Mouse (Mus musculus) retina, adult 2 months (tissue): ENCODE data around the gene Emilin1.

Source experiments
- DNase-seq: peaks from one replicate; pipeline ENCODE4 v3.0.0-alpha.2; 2012; ENCODE audit warnings: low read depth, low spot score

Emilin1 gene

DNA sequence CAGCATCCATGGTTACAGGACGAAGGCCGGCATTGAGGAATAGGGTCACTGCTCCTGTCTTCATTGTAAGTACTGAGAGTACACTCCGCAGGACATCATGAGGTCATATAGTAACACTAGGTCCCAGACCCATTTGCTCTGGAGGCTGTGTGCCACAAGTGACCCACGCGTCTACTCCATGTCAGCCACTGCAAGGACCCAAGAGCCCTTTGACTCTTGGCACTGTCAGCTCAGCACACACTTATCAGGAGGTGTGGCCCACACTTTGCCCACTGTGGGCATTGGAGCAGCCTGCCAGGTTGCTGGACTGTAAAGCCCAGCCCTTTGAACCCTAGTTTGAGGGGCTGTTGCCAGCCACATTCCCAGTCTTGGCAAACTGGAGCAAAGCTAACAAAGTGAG lies 12.0 kb downstream of the Emilin1 start:
- DNase-seq, result no peak

DNA sequence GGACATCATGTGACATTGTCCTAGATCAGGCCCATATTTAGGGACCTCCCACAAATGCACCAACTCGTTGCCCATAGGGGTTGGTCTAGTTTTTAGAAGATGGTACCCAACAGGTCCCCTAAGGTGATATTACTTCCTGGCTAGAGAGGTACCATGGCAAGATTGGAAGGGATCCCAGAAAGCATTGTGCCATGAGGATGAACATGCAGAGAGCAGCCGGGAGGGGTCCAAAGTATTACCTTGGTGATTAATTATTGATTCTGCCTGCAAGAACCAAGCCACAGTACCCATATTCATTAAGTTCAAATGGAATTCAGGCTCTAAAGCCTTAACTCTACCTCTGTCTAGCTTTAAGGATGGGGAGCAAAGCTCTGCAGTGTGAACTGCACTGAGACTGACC lies 12.9 kb downstream of the Emilin1 start:
- DNase-seq, result no peak

DNA sequence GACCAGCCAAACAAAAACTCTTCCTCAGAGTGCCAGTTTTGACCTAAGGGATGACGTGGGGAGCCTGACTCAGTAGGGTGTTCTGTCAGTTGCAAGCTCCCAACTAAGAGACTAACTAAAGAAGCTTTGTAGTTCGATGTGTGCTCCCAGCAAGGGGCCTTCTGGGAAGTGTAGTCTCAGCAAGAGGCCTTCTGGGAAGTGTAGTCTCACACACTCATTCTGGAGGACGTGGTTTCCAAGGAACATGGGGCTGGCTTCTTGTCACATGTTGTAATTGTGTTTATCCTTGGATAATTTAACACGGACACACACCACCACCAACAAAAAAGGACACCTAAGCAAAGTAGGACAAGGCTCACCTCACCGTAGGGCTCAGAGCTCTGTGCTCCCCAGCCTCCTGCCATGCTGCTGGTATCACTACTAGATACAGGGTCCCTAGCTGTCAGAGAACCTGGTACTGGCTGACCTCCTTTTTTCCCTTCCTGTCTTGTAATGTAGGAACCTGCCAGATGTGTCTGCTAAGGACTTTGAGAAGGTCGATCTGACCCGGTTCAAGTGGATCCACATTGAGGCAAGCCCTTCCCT lies 14.8 kb downstream of the Emilin1 start:
- no peak for DNase-seq

DNA sequence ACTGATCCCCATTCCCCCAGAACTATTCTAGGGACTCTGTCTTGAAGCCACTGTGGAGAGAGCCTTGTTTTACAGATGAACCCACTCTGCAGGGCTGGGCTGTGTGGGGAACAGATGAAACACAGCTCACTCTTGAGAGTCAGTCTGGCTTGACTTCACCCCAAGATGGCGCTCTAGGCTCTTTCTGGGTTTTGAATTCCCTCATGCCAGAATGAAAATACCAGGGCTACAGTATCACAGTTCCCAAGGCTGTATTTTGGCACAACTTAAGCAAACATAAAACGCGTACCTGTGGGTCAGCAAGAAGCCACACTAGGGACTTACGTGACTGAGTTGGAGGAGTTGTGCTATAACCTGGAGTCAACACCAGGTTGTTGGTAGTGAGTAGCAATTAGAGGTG lies 16.9 kb downstream of the Emilin1 start:
- no peak for DNase-seq

DNA sequence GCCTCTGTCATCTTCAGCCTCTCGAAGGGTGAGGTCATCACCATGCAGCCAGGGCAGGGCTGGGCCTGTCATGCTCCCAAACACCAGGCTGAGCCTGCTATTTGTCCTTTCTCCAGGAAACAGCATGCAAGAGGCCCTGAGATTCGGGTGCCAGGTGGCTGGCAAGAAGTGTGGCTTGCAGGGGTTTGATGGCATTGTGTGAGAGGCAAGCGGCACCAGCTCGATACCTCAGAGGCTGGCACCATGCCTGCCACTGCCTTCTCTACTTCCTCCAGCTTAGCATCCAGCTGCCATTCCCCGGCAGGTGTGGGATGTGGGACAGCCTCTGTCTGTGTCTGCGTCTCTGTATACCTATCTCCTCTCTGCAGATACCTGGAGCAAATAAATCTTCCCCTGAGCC lies 17.6 kb downstream of the Emilin1 start:
- no peak for DNase-seq

DNA sequence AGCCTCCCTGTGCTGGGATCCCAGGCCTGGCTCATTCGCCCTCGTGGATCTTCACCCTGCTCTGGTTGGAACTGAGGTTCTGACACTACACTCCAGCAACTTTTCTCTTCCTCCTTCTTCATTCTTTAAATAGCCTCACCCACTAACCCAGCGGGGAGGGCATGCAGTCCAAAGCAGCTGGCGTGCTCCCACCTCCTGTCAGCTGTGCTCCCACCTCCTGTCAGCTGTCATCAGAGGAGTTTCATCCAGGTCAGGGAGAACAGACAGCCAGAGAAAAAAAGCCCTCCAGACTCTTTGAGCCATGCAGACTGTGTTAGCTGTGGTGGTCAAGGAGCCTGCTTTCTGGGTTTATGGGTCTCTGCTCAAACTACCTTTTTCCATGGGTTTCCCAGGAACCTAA lies 18.2 kb downstream of the Emilin1 start:
- DNase-seq, result no peak

DNA sequence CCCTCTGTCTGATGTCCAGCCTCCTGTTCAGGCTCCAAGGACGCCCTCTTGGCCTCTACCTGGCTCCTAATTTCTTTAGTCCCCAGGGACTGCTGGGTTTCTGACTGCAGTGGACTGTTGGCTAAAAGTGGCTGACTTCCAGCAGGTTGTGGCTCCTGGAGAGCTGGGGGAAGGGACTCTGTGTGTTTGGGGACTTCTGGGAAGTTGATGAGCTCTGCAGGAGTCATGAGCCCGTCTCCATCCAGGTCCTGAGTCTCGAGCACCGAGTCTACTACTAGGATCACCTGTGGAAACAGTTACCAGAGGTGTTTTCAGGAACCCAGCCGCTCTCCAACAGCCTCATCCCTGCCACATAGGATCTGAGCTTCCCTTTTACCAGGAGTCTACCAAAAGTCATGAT lies 20.5 kb downstream of the Emilin1 start:
- no peak for DNase-seq

DNA sequence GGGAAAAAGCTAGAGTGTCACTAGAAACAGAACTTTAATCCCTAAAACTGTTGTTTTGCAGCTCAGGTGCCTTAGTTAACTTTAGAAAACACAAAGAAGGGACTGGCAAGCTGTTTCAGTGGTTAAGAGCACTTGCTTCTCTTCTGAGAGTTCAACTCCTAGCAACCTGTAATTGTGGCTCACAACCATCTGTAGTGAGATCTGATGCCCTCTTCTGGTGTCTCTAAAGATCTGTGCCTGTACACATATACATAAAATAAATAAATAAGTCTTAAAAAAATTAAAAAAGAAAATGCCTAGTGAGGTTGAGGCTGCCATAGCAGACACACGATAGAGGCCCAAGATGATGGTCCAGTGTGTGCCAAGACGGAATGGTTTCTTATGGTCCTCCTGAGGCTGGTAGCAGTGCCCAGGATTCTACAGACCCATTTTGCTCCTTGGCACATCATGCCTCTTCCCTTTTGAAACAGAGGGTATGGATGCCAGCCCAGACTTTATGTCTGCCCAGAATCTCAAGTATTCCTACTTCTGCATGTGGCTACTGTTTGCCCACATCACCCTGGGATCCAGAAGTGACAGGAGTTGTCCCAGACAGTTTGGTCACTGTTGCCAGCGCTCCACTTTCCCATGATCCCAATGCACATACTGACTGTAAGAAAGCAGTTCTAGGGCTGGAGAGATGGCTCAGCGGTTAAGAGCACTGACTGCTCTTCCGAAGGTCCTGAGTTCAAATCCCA lies 21.7 kb downstream of the Emilin1 start:
- DNase-seq, result no peak

DNA sequence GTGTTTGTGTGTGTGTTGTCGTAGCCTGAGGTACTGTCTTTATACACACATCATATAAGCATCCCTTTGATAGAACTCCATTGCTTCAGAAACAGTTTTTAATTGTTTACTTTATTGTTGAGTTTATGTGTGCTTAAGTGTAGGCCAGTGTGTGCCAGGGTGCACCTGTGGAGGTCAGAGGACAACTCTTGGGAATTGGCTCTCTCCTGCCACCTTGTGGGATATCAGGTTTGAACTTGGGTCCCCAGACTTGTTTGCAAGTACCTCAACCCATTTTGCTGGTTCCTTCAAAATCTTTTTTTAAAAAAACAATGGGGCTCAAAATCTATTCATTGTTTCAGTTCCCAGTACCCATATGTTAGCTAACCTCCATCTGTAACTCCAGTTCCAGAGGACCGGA lies 29.8 kb downstream of the Emilin1 start:
- no peak for DNase-seq

DNA sequence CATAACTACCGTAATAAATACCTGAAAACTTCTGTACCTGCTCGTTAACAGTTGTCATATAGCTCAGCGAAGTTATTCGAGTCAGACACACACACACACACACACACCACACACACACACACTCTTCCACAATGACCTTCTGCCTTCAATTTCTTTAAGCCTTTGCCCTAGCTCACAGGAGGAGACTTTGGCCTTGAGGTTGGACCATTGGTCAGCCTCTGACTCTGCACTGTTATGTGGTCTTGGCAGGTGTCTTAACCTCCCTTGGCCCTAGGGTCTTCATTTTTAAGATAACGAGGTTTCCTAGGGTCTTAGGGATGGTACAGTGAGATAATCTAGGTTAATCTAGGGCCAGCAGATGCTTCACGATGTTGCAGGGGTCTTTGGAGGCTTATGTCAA lies 31.1 kb downstream of the Emilin1 start:
- DNase-seq, result no peak

DNA sequence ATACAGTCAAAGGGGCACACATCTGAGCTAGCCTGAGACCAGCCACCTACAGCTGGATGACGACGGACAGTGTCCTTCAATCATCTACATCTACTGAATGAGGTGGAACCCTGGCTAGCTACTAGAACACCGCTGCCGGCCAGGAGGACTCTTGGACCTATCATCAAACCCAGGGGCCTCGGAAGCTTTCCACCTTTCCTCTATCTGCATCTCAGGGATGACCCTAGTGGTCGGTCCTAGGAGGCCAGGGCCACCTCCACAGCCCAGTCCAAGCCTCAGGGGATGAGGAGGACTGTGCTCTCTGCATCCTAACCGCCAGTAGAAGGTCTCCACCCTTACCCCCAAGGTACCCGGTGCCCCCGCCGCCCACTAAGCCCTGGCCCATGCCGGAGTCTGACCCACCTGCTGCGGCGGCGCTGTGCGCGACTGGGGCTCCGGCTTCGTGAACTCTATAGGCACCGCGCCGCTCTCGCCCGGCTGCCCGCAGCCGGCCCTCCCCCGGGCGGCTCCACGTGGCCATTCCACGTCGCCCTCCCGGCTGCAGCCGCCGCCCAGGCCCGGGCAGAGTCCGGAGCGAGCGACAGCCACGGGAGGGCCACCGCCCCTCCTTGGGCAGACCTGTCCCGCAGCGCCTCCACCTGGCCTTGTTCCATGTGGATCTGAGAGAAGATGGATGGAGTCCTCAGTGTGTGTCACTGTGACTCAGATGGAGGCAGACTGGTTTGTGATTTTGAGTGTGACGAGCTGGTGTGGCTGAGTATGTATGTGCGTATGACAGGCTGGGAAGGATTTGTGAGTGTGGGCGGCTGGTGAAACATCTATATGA lies 32.0 kb downstream of the Emilin1 start, which contains the start of gene Cgref1:
Gene Cgref1 (minus strand): TSS at position 636 of the 826 bp plus-strand sequence.
- DNase-seq, result no peak

DNA sequence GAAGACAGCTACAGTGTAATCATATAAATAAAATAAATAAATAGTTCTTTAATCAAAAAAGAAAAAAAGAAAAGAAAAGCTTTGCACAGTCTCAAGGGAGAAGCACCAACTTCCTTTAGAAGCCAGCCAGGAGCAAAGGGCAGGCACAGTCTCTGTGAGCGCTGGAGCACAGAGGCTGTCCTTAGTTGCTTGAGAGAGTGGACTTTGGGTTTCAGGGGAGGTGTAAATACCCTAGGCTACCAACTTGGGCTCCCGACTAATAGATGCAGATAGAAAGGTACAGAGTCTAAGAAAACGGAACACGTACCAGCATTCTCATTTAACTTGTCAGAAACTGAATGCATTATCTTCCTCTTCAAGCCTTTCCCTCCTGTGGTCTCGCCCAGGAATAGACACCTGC lies 35.4 kb downstream of the Emilin1 start:
- no peak for DNase-seq

DNA sequence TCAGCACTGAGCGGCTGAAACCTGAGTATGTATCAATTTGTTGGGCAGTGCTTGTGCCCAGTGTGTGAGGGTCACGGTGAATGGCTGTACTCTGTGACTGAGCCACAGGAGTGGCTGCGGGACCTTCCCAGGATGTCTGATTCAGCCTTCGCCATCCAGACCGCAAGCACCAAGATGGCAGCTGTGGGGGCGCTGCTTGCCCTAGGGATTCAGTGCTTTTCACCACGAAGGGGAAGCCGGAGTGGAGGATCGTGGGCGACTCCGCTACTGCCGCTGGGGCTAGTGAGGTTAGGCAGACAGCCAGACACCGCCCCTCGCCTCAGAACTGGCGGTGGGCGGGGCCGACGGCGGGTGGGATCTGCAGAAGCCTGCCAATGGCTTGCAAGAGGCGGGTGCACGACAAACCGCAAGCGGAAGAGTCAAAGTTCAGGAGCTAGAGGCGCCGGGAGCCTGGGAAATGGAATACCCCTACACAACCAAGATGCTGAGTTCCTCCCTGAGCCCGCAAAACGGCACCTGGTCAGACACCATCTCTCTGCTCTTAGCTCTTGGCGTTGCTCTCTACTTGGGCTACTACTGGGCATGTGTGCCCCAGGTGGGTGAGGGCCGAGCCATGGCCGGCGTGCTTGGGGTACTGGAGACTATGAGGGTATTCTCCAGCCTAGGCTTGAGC lies 36.6 kb downstream of the Emilin1 start:
- no peak for DNase-seq

DNA sequence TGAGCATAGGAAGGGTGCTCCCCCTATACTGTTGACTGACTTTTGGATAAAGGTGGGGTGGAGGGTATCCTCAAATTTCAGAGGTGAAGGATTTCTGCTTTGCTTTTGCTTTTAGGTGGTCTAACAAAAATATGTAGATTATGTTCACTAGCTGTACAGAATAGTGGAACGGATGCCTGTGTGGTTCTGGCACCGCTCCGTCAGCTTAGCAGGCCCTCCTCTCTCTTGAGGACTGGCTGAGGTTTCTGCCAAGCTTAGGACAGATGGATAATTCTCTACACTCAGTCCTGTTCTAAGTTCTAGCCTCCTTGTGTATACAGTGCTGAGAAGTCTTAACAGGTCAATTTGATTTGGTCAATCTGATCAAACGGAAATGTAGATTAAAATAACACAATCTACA lies 37.2 kb downstream of the Emilin1 start:
- DNase-seq, result no peak

DNA sequence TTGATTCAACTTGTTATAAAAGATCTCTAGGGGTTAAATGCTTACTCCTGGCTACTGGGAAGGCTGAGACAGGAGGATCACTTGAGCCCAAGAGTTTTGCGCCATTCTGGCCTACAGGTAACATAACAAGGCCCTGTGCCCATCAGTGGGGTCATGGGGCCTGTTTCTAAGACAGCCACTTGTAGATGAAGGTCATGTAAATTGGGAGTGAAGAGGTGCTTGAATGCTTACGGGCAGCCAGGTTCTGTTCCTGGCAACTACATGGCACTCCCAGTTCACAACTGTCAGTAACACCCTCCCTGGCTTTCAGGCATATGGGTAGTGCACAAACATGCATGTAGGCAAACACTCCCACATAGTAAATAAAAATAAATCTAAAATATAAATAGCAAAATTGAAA lies 37.7 kb downstream of the Emilin1 start:
- DNase-seq, result no peak

DNA sequence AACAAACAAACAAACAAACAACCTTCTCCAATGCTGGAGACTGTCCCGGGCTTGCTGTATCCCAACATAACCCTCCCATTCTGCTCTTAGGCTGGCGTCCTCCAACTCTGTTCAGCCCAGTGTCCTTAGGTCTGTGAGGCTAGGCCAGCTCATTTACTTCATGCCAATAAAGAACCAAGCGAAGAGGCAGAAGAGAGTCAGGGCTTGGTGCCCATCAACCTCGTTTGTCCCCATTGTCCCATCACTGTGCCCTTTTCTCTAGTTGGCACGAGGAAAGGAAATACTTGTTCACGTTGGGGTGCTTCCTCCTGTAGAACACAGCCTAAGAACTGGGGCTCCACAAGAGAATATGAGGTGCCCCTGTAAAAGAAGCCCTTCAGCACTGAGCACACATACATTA lies 38.5 kb downstream of the Emilin1 start:
- no peak for DNase-seq

DNA sequence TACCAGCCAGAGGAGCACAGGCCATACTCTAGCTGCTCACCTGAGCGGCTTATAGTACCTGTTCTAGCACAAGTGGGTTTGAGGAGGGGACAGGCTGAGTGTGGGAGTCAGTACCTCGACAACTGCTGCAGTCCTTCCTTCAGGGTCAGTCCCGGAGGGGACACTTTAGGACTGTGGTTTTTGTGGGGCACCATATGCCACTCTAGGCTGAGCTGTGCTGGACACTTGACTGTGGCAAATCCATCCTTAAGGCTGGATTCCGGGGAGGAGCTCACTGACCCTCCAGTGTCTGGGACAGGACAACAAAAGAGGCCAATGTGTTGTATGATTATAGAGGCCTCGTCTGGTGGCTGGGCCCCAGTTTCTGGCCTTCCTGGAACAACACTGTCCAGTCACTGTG lies 39.3 kb downstream of the Emilin1 start:
- no peak for DNase-seq

DNA sequence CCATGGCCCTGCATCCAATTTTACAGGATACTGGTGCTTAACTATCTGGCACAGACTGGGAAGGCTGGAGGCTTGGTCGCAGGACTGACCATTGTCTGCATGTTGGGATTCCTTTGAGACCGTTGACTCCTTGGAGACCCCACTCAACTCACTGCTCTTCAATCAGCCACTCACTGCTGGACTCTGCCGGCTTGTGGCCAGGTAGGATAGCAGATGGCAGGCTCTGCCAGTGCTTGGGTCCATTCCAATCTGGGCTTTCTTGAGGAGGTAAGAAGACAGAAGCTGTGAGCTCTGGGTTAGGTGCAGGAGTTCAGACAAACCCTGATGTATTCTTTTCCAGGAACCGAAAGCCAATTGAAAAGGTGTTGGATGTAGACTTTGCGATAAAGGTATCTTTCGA lies 40.9 kb downstream of the Emilin1 start:
- DNase-seq, result no peak

DNA sequence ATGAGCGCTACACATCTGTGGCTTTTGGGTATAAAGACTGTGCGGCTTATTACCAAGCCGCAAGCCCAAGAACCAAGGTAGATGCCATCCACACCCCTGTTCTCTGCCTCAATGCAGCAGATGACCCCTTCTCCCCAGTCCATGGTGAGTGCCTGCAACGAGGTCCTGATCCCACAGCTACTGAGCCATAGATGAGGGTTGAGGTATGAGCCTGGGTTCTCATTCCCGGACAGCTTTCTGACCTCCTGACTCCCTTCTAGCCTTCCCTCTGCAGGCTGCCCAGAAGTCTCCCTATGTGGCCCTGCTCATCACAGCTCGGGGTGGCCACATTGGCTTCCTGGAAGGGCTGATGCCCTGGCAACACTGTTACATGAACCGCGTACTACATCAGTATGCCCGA lies 41.4 kb downstream of the Emilin1 start:
- DNase-seq, result no peak

DNA sequence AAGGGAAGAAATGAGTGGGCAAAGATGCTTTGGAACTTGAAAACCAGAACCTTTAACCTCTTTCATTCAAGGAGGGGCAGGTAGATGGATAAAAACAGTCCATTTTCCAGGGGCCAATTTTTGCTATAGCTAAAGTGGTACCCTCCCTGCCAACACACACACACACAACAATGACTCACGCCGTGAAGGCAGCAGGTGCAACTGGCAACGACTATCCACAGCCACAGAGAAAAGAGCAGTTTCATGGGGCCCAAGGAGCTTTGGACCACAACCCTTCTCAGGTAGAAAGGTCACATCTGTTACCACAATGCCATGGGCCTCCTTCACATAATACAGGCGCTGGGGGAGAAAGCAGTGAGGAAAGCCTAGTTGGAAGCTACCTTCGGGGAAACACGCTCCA lies 42.5 kb downstream of the Emilin1 start:
- no peak for DNase-seq

DNA sequence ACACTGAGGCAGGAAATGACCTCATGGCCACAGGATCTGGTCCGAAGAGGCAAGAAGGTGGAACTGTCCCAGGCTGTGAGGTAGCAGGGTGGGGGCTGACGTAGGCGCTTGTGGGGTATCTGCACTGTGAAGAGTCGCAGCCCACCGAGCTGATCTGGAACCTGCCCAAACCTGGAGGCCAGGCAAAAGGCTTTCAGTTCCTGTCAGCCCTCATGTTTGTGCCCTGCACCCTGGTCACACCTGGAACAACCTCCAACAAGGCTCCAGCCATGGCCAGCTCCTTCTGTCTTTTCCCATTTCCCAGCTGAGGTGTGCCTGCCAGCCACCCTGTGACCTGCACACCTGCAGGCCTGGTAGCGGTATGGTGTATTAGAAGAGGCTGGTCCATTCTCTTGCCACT lies 44.7 kb downstream of the Emilin1 start:
- DNase-seq, result no peak

DNA sequence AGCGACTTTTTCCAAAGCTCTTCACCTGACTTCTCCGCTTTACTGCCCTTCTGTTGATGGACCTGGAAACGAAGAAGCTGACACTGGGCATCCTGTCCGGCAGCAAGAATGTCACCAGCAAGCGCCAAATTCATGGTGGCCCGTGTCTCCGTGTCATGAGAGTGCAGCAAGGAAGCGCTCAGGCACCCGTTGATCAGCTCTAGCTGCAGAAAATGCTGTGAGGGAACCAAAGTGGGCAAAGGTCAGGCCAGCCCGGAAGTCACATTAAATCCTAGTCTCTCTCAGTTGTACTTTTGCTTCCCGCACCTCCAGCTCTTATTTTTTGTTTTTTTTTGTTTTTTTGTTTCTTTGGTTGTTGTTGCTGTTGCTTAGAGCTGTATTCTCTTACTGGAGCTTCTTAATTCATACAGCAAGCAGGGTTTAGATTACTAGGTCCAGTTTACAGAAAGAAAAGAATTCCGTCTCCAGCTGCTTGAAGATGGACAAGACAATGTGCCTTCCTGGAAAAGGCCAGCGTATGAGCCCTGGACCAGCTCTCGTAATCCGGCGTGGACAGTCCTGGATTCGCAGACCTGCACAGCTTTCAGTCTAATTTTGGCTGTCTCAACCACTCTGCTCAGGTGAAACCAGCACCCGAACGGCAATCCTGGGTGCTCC lies 46.1 kb downstream of the Emilin1 start:
- DNase-seq, result no peak
